Mouse (Mus musculus): ENCODE data around the gene Nfatc4. TPM values are rescaled to one million over a fixed set of nuclear protein-coding genes. Genes with fewer than 3 reads are reported as not detected.

The Nfatc4 gene
- polyA plus RNA-seq, 1 experiment from 2014 or later, result 113 TPM

- Histone ChIP-seq H3K4me3 (peak overlapping the region; percentile 83), H3K27ac (replicated peaks) (peak overlapping the region; percentile 98), H3K4me1 (peaks cover 70% of the 10 kb centered on the region), H3K36me3 (replicated peaks) (peaks cover 35% of the 10 kb centered on the region), H3K9me3 (no peaks in the 10 kb centered on the region), H3K27me3 (replicated peaks; ENCODE audit: low read depth, poor library complexity, severe bottlenecking) (peaks cover 28% of the 10 kb centered on the region)
- WGBS, result under 1% methylated on average over 32 of the region's 32 CpGs
- DNase-seq (ENCODE audit: low spot score), result peak; percentile 89
These were observed 1.7 kb downstream of the Nfatc4 start for GRCm38 (mm10) chr14:55824481-55825215.

DNA sequence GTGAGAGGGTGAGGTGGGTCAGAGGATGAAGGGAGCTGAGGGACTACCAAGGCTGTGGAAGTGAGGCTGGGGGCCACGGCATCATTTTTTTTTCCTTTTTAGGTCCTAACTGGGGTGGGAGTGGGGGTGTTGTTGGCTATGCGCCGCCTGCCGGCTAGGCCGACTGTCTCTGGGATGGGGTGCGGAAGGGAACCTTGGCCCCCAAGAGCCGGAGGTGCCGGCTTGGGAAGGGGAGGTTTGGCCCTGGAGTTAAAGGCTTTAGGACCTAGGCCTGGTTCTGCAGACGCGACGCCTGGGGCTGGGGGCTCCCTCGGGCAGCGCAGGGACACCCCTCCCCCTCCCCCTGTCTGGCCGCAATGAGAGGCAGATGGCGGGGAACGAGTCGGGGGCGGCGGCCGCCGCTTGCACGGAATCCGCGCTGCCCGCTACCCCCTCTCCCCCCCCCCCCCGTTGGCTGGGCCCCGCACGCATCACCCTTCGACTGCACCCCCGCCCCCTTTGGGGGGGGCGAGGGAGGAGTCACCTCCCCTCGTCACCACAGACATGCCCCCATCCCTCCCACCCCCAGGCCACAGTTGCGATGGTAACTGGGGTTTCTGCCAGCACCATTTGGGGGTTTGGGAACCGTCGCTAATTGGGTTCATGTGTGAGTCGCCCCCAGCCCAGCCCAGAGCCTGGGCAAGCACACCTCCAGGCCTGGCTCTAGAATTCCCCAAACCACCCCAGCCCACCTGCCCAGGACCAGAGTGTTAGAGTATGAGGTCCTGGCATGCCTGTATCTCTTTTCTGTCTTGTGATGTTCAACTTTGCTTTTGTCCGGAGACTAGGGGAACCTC lies 2.5 kb downstream of the Nfatc4 start:
- H3K4me1 ChIP-seq, result peaks cover 77% of the 10 kb centered on the region
- under 1% methylated on average over 28 of the region's 37 CpGs for WGBS

GRCm38 (mm10) chr14:55826142-55826541 lies 3.2 kb downstream of the Nfatc4 start:
- 2% methylated on average over 15 of the region's 15 CpGs for WGBS

More for the DNA sequence above, 2.5 kb downstream of the Nfatc4 start:
- Histone ChIP-seq H3K4me3 (peak overlapping the region; percentile 83), H3K27me3 (replicated peaks; ENCODE audit: low read depth, poor library complexity, severe bottlenecking) (peaks cover 28% of the 10 kb centered on the region), H3K9me3 (no peaks in the 10 kb centered on the region), H3K36me3 (replicated peaks) (peaks cover 42% of the 10 kb centered on the region), H3K27ac (replicated peaks) (peak overlapping the region; percentile 98)
- DNase-seq (ENCODE audit: low spot score), result peak; percentile 88

DNA sequence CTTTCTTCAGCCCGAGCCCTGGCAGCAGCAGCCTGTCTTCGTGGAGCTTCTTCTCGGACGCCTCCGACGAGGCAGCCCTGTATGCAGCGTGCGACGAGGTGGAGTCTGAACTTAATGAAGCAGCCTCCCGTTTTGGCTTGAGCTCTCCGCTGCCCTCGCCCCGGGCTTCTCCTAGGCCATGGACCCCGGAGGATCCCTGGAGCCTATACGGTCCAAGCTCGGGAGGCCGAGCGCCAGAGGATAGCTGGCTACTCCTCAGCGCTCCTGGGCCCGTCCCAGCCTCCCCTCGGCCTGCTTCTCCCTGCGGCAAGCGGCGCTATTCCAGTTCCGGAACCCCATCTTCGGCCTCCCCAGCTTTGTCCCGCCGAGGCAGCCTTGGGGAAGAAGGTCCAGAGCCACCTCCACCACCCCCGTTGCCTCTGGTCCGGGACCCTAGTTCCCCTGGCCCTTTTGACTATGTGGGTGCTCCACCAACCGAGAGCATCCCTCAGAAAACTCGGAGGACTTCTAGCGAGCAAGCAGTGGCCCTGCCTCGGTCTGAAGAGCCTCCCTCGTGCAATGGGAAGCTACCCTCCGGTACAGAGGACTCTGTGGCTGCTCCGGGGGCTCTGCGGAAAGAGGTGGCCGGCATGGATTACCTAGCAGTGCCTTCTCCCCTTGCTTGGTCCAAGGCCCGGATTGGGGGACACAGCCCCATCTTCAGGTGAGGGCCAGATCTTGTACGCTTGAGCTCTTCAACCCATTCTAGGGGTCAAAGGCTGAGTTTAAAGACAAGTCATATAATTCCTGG lies 3.8 kb downstream of the Nfatc4 start:
- H3K4me3 ChIP-seq, result peak overlapping the region; percentile 83
- H3K4me1 ChIP-seq, result peaks cover 77% of the 10 kb centered on the region
- no peaks in the 10 kb centered on the region for H3K9me3 ChIP-seq
- DNase-seq (ENCODE audit: low spot score), result peak; percentile 46
- peaks cover 28% of the 10 kb centered on the region for H3K27me3 ChIP-seq (replicated peaks; ENCODE audit: low read depth, poor library complexity, severe bottlenecking)
- WGBS, result 8% methylated on average over 41 of the region's 41 CpGs
- H3K36me3 ChIP-seq (replicated peaks), result peaks cover 56% of the 10 kb centered on the region
- H3K27ac ChIP-seq (replicated peaks), result peak overlapping the region; percentile 98

More at GRCm38 (mm10) chr14:55826142-55826541, 3.2 kb downstream of the Nfatc4 start:
- no peak for DNase-seq (ENCODE audit: low spot score)
- peaks cover 50% of the 10 kb centered on the region for H3K36me3 ChIP-seq (replicated peaks)
- peaks cover 28% of the 10 kb centered on the region for H3K27me3 ChIP-seq (replicated peaks; ENCODE audit: low read depth, poor library complexity, severe bottlenecking)
- H3K9me3 ChIP-seq, result no peaks in the 10 kb centered on the region
- H3K4me3 ChIP-seq, result peak overlapping the region; percentile 83
- peaks cover 77% of the 10 kb centered on the region for H3K4me1 ChIP-seq
- peak overlapping the region; percentile 98 for H3K27ac ChIP-seq (replicated peaks)

DNA sequence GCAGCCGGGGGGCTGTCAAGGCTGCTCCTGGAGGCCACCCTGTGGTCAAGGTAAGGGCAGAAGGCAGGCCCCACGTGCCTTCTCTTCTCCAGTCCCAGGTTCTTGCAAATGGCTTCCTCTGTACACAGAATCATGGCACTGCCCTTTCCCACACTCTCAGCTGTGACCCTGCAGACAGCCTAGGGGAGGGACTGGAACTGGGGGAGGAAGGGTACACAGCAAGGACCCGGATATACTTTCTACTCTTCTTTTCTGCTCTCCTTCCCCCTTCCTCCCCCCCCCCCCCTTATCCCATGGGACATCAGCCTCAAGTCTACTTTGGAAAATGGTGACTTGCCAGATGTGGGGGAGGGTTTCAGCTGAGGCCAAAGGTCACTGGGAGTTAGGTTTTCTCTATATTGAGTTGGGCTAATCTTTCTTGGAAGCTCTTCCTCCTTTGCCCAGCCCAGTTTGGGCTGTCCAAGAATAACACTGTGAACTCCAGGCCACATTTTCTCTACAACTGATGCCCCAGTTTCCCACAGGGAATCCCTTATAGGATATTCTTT lies 5.8 kb downstream of the Nfatc4 start:
- H3K27me3 ChIP-seq (replicated peaks; ENCODE audit: low read depth, poor library complexity, severe bottlenecking), result peaks cover 28% of the 10 kb centered on the region
- 32% methylated on average over 3 of the region's 3 CpGs for WGBS
- H3K4me1 ChIP-seq, result peaks cover 78% of the 10 kb centered on the region

GRCm38 (mm10) chr14:55829854-55830253 lies 6.9 kb downstream of the Nfatc4 start:
- peak overlapping the region; percentile 45 for H3K27ac ChIP-seq (replicated peaks)
- peaks cover 79% of the 10 kb centered on the region for H3K36me3 ChIP-seq (replicated peaks)
- WGBS, result 90% methylated on average over 16 of the region's 16 CpGs

More for the DNA sequence above, 5.8 kb downstream of the Nfatc4 start:
- DNase-seq (ENCODE audit: low spot score), result peak; percentile 47
- no peaks in the 10 kb centered on the region for H3K9me3 ChIP-seq
- peaks cover 76% of the 10 kb centered on the region for H3K36me3 ChIP-seq (replicated peaks)
- H3K27ac ChIP-seq (replicated peaks), result peak overlapping the region; percentile 71
- H3K4me3 ChIP-seq, result peak overlapping the region; percentile 83

DNA sequence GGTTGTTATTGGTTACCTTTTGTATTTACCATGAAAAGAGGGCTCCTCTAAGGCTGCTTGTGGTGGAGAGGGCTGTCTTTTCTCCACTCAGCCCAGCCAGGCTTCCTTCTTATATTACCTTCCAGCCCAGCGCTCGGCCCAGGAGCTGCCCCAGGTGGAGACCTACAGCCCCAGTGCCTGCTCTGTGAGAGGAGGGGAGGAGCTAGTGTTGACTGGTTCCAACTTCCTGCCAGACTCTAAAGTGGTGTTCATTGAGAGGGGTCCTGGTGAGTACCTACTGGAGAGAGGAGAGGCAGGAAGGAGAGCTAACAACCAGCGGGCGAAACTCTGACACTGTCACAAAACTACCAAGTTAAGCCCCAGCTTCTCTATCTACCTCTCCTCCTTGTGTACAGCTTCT lies 7.4 kb downstream of the Nfatc4 start:
- Histone ChIP-seq H3K27me3 (replicated peaks; ENCODE audit: low read depth, poor library complexity, severe bottlenecking) (peaks cover 28% of the 10 kb centered on the region), H3K36me3 (replicated peaks) (peaks cover 79% of the 10 kb centered on the region), H3K4me3 (no peak overlapping the region), H3K4me1 (peaks cover 78% of the 10 kb centered on the region), H3K27ac (replicated peaks) (peak overlapping the region; percentile 45; the same call in 1 of the 2 replicates), H3K9me3 (no peaks in the 10 kb centered on the region)
- DNase-seq (ENCODE audit: low spot score), result no peak
- 80% methylated on average over 4 of the region's 4 CpGs for WGBS

More at GRCm38 (mm10) chr14:55829854-55830253, 6.9 kb downstream of the Nfatc4 start:
- Histone ChIP-seq H3K4me3 (peak overlapping the region; percentile 16; the same call in 1 of the 2 replicates), H3K27me3 (replicated peaks; ENCODE audit: low read depth, poor library complexity, severe bottlenecking) (peaks cover 28% of the 10 kb centered on the region), H3K9me3 (no peaks in the 10 kb centered on the region), H3K4me1 (peaks cover 78% of the 10 kb centered on the region)
- no peak for DNase-seq (ENCODE audit: low spot score)

DNA sequence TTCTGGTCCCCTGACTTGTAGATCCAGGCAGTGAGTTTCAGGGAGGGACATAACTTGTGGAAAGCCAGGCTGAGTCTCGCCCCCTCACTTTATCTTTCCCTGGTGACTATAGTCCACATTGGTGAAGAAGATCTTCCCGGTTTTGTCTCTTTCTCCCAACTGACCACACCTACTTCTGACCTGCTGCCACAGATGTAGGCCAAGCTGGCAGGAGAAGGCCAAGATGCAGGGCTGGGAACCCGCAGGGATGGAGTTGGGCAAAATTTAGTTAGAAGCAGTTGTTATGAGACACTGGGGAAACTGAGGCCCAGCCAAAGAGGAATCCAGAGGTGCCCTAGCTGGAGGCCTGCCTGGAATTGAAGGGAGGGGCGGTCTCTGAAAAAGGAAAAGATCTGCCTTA lies 10.2 kb downstream of the Nfatc4 start:
- WGBS, result 86% methylated on average over 4 of the region's 4 CpGs
- Histone ChIP-seq H3K4me3 (no peak overlapping the region), H3K9me3 (no peaks in the 10 kb centered on the region), H3K27me3 (replicated peaks; ENCODE audit: low read depth, poor library complexity, severe bottlenecking) (0 out of 2 replicates have a peak, but pooled peaks cover 1% of the 10 kb centered on the region), H3K4me1 (peaks cover 66% of the 10 kb centered on the region), H3K27ac (replicated peaks) (no peak overlapping the region), H3K36me3 (replicated peaks) (peaks cover 60% of the 10 kb centered on the region)
- no peak for DNase-seq (ENCODE audit: low spot score)

- Histone ChIP-seq H3K4me3 (no peak overlapping the region), H3K27me3 (replicated peaks; ENCODE audit: low read depth, poor library complexity, severe bottlenecking) (no peaks in the 10 kb centered on the region), H3K4me1 (peaks cover 47% of the 10 kb centered on the region), H3K27ac (replicated peaks) (peak overlapping the region; percentile 20; the same call in 1 of the 2 replicates), H3K36me3 (replicated peaks) (peaks cover 41% of the 10 kb centered on the region), H3K9me3 (no peaks in the 10 kb centered on the region)
- 68% methylated on average over 5 of the region's 5 CpGs for WGBS
- DNase-seq (ENCODE audit: low spot score), result no peak
These were observed 12.0 kb downstream of the Nfatc4 start for GRCm38 (mm10) chr14:55834808-55835533.

- Histone ChIP-seq H3K4me1 (peaks cover 41% of the 10 kb centered on the region), H3K4me3 (no peak overlapping the region), H3K9me3 (no peaks in the 10 kb centered on the region), H3K27ac (replicated peaks) (no peak overlapping the region), H3K27me3 (replicated peaks; ENCODE audit: low read depth, poor library complexity, severe bottlenecking) (no peaks in the 10 kb centered on the region), H3K36me3 (replicated peaks) (peaks cover 8% of the 10 kb centered on the region)
- 90% methylated on average over 5 of the region's 5 CpGs for WGBS
- no peak for DNase-seq (ENCODE audit: low spot score)
These were observed 15.4 kb downstream of the Nfatc4 start for GRCm38 (mm10) chr14:55838312-55838711.

DNA sequence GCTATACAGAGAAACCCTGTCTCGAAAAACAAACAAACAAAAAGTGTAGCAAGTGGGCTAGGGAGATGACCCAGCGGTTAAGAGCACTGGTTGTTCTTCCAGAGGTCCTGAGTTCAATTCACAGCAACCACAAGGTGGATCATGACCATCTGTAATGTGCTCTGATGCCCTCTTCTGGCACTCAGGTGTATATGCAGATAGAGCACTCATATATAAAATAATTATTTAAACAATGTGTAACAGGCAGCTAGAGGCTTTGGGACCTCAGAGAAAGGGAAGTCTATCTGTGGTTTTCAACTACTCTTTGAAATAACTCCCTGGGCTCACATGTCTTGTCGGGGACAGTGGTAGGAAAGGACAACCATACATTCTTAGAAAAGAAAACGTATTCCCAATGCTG lies 15.8 kb downstream of the Nfatc4 start:
- no peaks in the 10 kb centered on the region for H3K9me3 ChIP-seq
- no peaks in the 10 kb centered on the region for H3K27me3 ChIP-seq (replicated peaks; ENCODE audit: low read depth, poor library complexity, severe bottlenecking)
- peaks cover 4% of the 10 kb centered on the region for H3K36me3 ChIP-seq (replicated peaks)
- DNase-seq (ENCODE audit: low spot score), result no peak
- WGBS, result 88% methylated on average over 4 of the region's 4 CpGs
- H3K27ac ChIP-seq (replicated peaks), result no peak overlapping the region
- peaks cover 36% of the 10 kb centered on the region for H3K4me1 ChIP-seq
- no peak overlapping the region for H3K4me3 ChIP-seq

Data from embryonic facial prominence, embryonic 10.5 days (tissue).